Mouse (Mus musculus): Measurements from ENCODE around the gene Abca9. TPM values are rescaled to one million over a fixed set of nuclear protein-coding genes. Genes with fewer than 3 reads are reported as not detected.

Abca9 gene
- polyA plus RNA-seq, 1 experiment from 2014 or later, result 0.99 TPM

GRCm38 (mm10) chr11:110130760-110131159 lies 37.2 kb downstream of the Abca9 start:
- Histone ChIP-seq H3K4me1 (replicated peaks; ENCODE audit: insufficient read depth, low read length) (no peaks in the 10 kb centered on the region), H3K4me3 (replicated peaks; ENCODE audit: low read depth, low read length) (no peak overlapping the region), H3K9ac (ENCODE audit: low read depth, low read length) (no peak overlapping the region), H3K27me3 (ENCODE audit: insufficient read depth, low read length) (no peaks in the 10 kb centered on the region), H3K36me3 (ENCODE audit: insufficient read depth, low read length) (no peaks in the 10 kb centered on the region), H3K4me2 (ENCODE audit: low read length) (no peak overlapping the region), H3K9me3 (replicated peaks; ENCODE audit: low read length) (no peaks in the 10 kb centered on the region), H3K27ac (no peak overlapping the region)
- TF ChIP-seq CTCF (IDR thresholded peaks at IDR 0.05; ENCODE audit: low read depth), result no peak
- WGBS, result 76% methylated on average over 5 of the region's 5 CpGs
- DNase-seq (ENCODE audit: low spot score) (no peak), ATAC-seq (replicated peaks; ENCODE audit: low FRiP score, low read depth) (no peak)

DNA sequence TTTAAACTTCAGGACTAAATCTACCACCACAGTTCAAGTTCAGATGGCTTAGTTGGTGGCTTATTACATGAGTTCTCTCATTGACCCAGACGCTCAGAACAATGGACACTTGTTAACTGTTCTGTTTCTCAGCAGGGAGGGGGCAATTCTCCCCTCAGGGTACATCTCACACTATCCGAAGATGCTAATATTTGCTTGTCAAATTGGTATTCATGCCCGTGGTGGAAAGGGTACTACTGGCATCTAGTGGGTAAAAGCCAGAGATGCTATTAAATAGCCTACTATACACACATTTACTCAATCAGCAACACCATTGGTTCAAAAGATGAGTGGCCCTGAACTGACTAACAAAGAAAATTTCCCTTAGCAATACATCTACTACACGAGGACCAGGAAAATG lies 56.9 kb downstream of the Abca9 start:
- Histone ChIP-seq H3K27me3 (ENCODE audit: insufficient read depth, low read length) (no peaks in the 10 kb centered on the region), H3K36me3 (ENCODE audit: insufficient read depth, low read length) (no peaks in the 10 kb centered on the region), H3K4me1 (replicated peaks; ENCODE audit: insufficient read depth, low read length) (no peaks in the 10 kb centered on the region), H3K27ac (no peak overlapping the region), H3K4me2 (ENCODE audit: low read length) (no peak overlapping the region), H3K4me3 (replicated peaks; ENCODE audit: low read depth, low read length) (no peak overlapping the region), H3K9me3 (replicated peaks; ENCODE audit: low read length) (no peaks in the 10 kb centered on the region), H3K9ac (ENCODE audit: low read depth, low read length) (no peak overlapping the region)
- ATAC-seq (replicated peaks; ENCODE audit: low FRiP score, low read depth) (no peak), DNase-seq (ENCODE audit: low spot score) (no peak)
- peak; percentile 45 for TF ChIP-seq CTCF (IDR thresholded peaks at IDR 0.05; ENCODE audit: low read depth)
- WGBS, result 70% methylated on average over 4 of the region's 4 CpGs

DNA sequence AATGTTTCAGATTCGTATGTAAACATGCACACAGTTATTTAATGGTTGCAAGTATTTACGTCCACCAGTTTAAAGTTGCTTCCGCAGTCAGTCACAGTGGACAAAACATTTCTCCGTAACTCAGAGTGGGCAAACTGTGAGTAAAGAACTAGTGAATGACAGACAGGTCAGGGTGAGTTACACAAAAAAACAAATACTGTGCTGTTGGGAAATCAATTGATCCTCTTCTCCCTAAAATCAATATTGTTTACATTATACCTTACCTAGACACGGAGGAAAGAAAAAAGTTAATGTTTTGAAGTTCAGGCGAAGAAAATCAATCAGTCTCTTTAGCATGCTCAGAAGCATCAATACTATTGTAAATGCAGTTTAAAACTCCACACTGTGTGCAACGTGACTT lies 66.6 kb downstream of the Abca9 start:
- no peaks in the 10 kb centered on the region for H3K27me3 ChIP-seq (ENCODE audit: insufficient read depth, low read length)
- DNase-seq (ENCODE audit: low spot score) (no peak), ATAC-seq (replicated peaks; ENCODE audit: low FRiP score, low read depth) (no peak)
- 88% methylated on average over 7 of the region's 7 CpGs for WGBS
- H3K4me3 ChIP-seq (replicated peaks; ENCODE audit: low read depth, low read length), result no peak overlapping the region
- no peak overlapping the region for H3K4me2 ChIP-seq (ENCODE audit: low read length)
- H3K4me1 ChIP-seq (replicated peaks; ENCODE audit: insufficient read depth, low read length), result no peaks in the 10 kb centered on the region
- H3K9me3 ChIP-seq (replicated peaks; ENCODE audit: low read length), result no peaks in the 10 kb centered on the region
- no peak overlapping the region for H3K27ac ChIP-seq
- no peak for TF ChIP-seq CTCF (IDR thresholded peaks at IDR 0.05; ENCODE audit: low read depth)
- no peaks in the 10 kb centered on the region for H3K36me3 ChIP-seq (ENCODE audit: insufficient read depth, low read length)
- no peak overlapping the region for H3K9ac ChIP-seq (ENCODE audit: low read depth, low read length)

GRCm38 (mm10) chr11:110098901-110099300 lies 69.1 kb downstream of the Abca9 start:
- ATAC-seq (replicated peaks; ENCODE audit: low FRiP score, low read depth), result no peak
- H3K9me3 ChIP-seq (replicated peaks; ENCODE audit: low read length), result no peaks in the 10 kb centered on the region
- no peaks in the 10 kb centered on the region for H3K4me1 ChIP-seq (replicated peaks; ENCODE audit: insufficient read depth, low read length)
- DNase-seq (ENCODE audit: low spot score), result no peak
- H3K4me2 ChIP-seq (ENCODE audit: low read length), result no peak overlapping the region
- WGBS, result 80% methylated on average over 4 of the region's 4 CpGs
- no peak overlapping the region for H3K9ac ChIP-seq (ENCODE audit: low read depth, low read length)
- H3K36me3 ChIP-seq (ENCODE audit: insufficient read depth, low read length), result no peaks in the 10 kb centered on the region
- H3K27ac ChIP-seq, result no peak overlapping the region
- TF ChIP-seq CTCF (IDR thresholded peaks at IDR 0.05; ENCODE audit: low read depth), result no peak
- H3K27me3 ChIP-seq (ENCODE audit: insufficient read depth, low read length), result no peaks in the 10 kb centered on the region
- no peak overlapping the region for H3K4me3 ChIP-seq (replicated peaks; ENCODE audit: low read depth, low read length)

DNA sequence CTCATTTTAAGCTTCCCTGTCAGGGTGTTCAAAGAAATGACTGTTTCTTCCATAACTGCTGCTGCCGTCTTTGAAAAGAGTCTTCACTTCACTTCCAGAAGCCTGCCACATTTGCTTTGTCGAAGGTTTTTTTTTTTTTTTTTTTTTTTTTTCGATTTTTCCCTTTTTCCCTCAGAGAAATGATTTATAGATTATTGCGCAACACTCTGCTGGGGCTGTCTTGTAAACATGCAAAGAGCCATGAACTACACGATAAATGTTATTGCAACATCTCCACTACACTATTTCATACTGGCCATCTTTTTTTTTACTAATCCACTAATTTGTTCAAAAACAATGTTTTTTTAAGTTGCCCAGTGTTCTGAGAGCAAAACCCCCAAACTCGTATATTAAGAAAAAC lies 70.5 kb downstream of the Abca9 start:
- WGBS, result 60% methylated on average over 6 of the region's 6 CpGs
- Histone ChIP-seq H3K36me3 (ENCODE audit: insufficient read depth, low read length) (no peaks in the 10 kb centered on the region), H3K27ac (no peak overlapping the region), H3K4me3 (replicated peaks; ENCODE audit: low read depth, low read length) (no peak overlapping the region), H3K4me1 (replicated peaks; ENCODE audit: insufficient read depth, low read length) (no peaks in the 10 kb centered on the region), H3K27me3 (ENCODE audit: insufficient read depth, low read length) (no peaks in the 10 kb centered on the region), H3K4me2 (ENCODE audit: low read length) (no peak overlapping the region), H3K9ac (ENCODE audit: low read depth, low read length) (no peak overlapping the region), H3K9me3 (replicated peaks; ENCODE audit: low read length) (no peaks in the 10 kb centered on the region)
- ATAC-seq (replicated peaks; ENCODE audit: low FRiP score, low read depth) (no peak), DNase-seq (ENCODE audit: low spot score) (peak; percentile 44)
- no peak for TF ChIP-seq CTCF (IDR thresholded peaks at IDR 0.05; ENCODE audit: low read depth)

DNA sequence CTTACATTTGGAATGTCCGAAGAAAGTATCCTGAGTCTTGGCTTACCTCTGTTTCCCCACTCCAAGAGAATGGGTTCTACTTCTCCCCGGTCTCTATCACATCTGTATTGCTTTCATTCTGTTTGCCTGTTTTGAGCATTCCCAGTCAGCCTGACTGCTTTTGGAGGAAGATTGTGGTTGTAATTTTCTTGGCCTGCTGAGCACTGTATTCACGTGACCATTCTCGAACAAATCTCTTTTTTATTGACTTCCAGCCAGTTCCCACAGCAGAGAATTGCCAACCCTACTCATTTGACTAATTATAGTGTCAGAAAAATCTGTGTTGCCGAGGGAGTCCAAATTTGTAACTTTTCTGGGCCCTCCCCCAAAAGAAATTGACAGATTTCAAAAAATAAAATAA lies 72.1 kb downstream of the Abca9 start, which contains the start of gene Abca8a:
TSS of gene Abca8a (minus strand) at position 121 of the 400 bp plus-strand sequence.
- WGBS, result 63% methylated on average over 5 of the region's 5 CpGs
- Histone ChIP-seq H3K27ac (no peak within 1 kb of the TSS), H3K36me3 (ENCODE audit: insufficient read depth, low read length) (no peaks in the 10 kb centered on the region), H3K9me3 (replicated peaks; ENCODE audit: low read length) (no peaks in the 10 kb centered on the region), H3K9ac (ENCODE audit: low read depth, low read length) (no peak within 1 kb of the TSS), H3K4me3 (replicated peaks; ENCODE audit: low read depth, low read length) (no peak within 1 kb of the TSS), H3K27me3 (ENCODE audit: insufficient read depth, low read length) (no peaks in the 10 kb centered on the region), H3K4me2 (ENCODE audit: low read length) (no peak within 1 kb of the TSS), H3K4me1 (replicated peaks; ENCODE audit: insufficient read depth, low read length) (no peaks in the 10 kb centered on the region)
- DNase-seq (ENCODE audit: low spot score) (peak; percentile 22), ATAC-seq (replicated peaks; ENCODE audit: low FRiP score, low read depth) (no peak)
- no peak for TF ChIP-seq CTCF (IDR thresholded peaks at IDR 0.05; ENCODE audit: low read depth)

DNA sequence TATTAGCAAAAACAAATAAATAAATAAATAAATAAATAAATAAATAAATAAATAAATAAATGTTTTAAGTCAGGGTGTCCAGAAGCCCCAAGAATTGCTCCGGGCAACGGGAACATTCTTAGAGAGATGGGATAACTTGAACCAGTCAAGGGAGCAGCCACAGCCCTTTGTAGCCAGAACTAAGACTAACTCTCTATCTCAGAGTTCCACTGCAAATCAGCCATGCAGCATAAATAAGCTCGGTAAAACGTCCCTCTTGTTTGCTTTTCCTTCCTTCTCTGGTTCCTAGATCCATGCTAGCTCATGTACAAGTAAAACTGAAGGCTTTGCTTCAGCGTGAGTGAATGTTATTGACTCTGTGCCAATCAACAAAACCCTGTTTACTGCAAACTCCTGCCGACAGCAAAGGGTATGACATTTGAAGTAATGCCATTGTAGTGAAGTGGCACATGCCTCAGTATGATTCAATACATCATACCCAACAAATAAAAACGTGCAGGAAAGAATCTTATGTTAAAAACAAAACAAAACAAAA lies 73.1 kb downstream of the Abca9 start:
- H3K27ac ChIP-seq, result no peak overlapping the region
- TF ChIP-seq CTCF (IDR thresholded peaks at IDR 0.05; ENCODE audit: low read depth), result no peak

More for the DNA sequence above, 73.1 kb downstream of the Abca9 start:
- H3K4me3 ChIP-seq (replicated peaks; ENCODE audit: low read depth, low read length), result no peak overlapping the region
- H3K36me3 ChIP-seq (ENCODE audit: insufficient read depth, low read length), result no peaks in the 10 kb centered on the region
- 63% methylated on average over 7 of the region's 7 CpGs for whole genome bisulfite sequencing
- H3K27me3 ChIP-seq (ENCODE audit: insufficient read depth, low read length), result no peaks in the 10 kb centered on the region
- no peak for ATAC-seq (replicated peaks; ENCODE audit: low FRiP score, low read depth)
- DNase-seq (ENCODE audit: low spot score), result no peak
- H3K4me2 ChIP-seq (ENCODE audit: low read length), result no peak overlapping the region
- no peaks in the 10 kb centered on the region for H3K9me3 ChIP-seq (replicated peaks; ENCODE audit: low read length)
- no peak overlapping the region for H3K9ac ChIP-seq (ENCODE audit: low read depth, low read length)
- no peaks in the 10 kb centered on the region for H3K4me1 ChIP-seq (replicated peaks; ENCODE audit: insufficient read depth, low read length)

All from kidney, postnatal 0 days (tissue).